Comparison of ENCODE assay signal across 8 mouse cellular contexts in genomic region chr9:54787760-54788159, GRCm38 (mm10). TPM values are rescaled to one million over a fixed set of nuclear protein-coding genes. Genes with fewer than 3 reads are reported as not detected.
DNase-seq lines count a peak whose midpoint lies in the region; ATAC-seq and TF ChIP-seq lines count a peak whose summit lies in the region.
"Had no signal": no experiment of that assay in that cellular context is flagged by ENCODE, and none has a peak within 500 bp of the region (broad histone marks: within the 10 kb centered on the region; RNA-seq: fewer than 3 reads in every experiment).

No protein-coding gene starts in this region.

- no peaks in the 10 kb centered on the region for H3K36me3 ChIP-seq in lung, postnatal 0 days (ENCODE audit: insufficient read depth, low read length)
- H3K36me3 ChIP-seq in neural tube, embryonic 14.5 days (ENCODE audit: control insufficient read depth, insufficient read depth, low read length) = no peaks in the 10 kb centered on the region

- H3K27ac ChIP-seq in lung, postnatal 0 days (ENCODE audit: low read length) = no peak overlapping the region
- peak overlapping the region; percentile 34 for H3K27ac ChIP-seq in embryonic fibroblast, embryonic 13.5 days (ENCODE audit: insufficient read depth, low read length)
- H3K27ac ChIP-seq in neural tube, embryonic 14.5 days (ENCODE audit: low read depth, low read length) = no peak overlapping the region

- TF ChIP-seq CTCF in lung, postnatal 0 days (IDR thresholded peaks at IDR 0.05) = no peak
- no peak for TF ChIP-seq CTCF in embryonic fibroblast, embryonic 13.5 days (IDR thresholded peaks at IDR 0.05; ENCODE audit: borderline replicate concordance, insufficient read depth, low read length)

- H3K4me1 ChIP-seq in lung, postnatal 0 days (ENCODE audit: insufficient read depth, low read depth, low read length) = no peaks in the 10 kb centered on the region
- H3K4me1 ChIP-seq in embryonic fibroblast, embryonic 13.5 days (ENCODE audit: control insufficient read depth, insufficient read depth, low read length) = peaks cover 7% of the 10 kb centered on the region
- H3K4me1 ChIP-seq in neural tube, embryonic 14.5 days (ENCODE audit: control insufficient read depth, insufficient read depth, low read length) = 0 out of 2 replicates have a peak, but pooled peaks cover 3% of the 10 kb centered on the region

- no peak for TF ChIP-seq EP300 in lung, postnatal 0 days (IDR thresholded peaks at IDR 0.05)

- no peaks in the 10 kb centered on the region for H3K27me3 ChIP-seq in lung, postnatal 0 days (replicated peaks; ENCODE audit: insufficient read depth, low read length)
- H3K27me3 ChIP-seq in neural tube, embryonic 14.5 days (ENCODE audit: control insufficient read depth, insufficient read depth, low read length) = no peaks in the 10 kb centered on the region

- 21% methylated on average over 8 of the region's 8 CpGs for WGBS in lung, postnatal 0 days
- WGBS in neural tube, embryonic 14.5 days = 36% methylated on average over 8 of the region's 8 CpGs

- peak; percentile 23; the same call in 1 of the 2 replicates for ATAC-seq in lung, postnatal 0 days
- peak; percentile 66; the same call in 1 of the 2 replicates for ATAC-seq in neural tube, embryonic 14.5 days (ENCODE audit: low read depth)

- no peaks in the 10 kb centered on the region for H3K9me3 ChIP-seq in lung, postnatal 0 days (ENCODE audit: low read length)
- H3K9me3 ChIP-seq in neural tube, embryonic 14.5 days (ENCODE audit: control insufficient read depth, low read length) = no peaks in the 10 kb centered on the region

- TF ChIP-seq POLR2A in embryonic fibroblast, embryonic 13.5 days (IDR thresholded peaks at IDR 0.05; ENCODE audit: low read depth, low read length) = no peak

- H3K9ac ChIP-seq in lung, postnatal 0 days (replicated peaks; ENCODE audit: low read depth) = no peak overlapping the region
- no peak overlapping the region for H3K9ac ChIP-seq in neural tube, embryonic 14.5 days (replicated peaks; ENCODE audit: low read depth, low read length)

- H3K4me2 ChIP-seq in lung, postnatal 0 days (replicated peaks; ENCODE audit: low read depth, low read length) = no peak overlapping the region
- H3K4me2 ChIP-seq in neural tube, embryonic 14.5 days (ENCODE audit: low read depth, low read length) = no peak overlapping the region

- no peak for DNase-seq in lung, postnatal 0 days (ENCODE audit: low spot score)
- DNase-seq in lung, postnatal 36 days = no peak
- peak; percentile 36 for DNase-seq in heart, postnatal 4 days
- DNase-seq in thymus, postnatal 14 days = no peak
- DNase-seq in thymus, postnatal 0 days (ENCODE audit: low spot score) = no peak

- H3K4me3 ChIP-seq in lung, postnatal 0 days (ENCODE audit: low read depth, low read length) = no peak overlapping the region
- no peak overlapping the region for H3K4me3 ChIP-seq in embryonic fibroblast, embryonic 13.5 days (ENCODE audit: insufficient read depth, low read length)
- no peak overlapping the region for H3K4me3 ChIP-seq in neural tube, embryonic 14.5 days (ENCODE audit: low read depth, low read length)

RNA-seq across cellular contexts. Expression of gene Crabp1, which starts 23.2 kb away (rescaled TPM):
- 2.0 and 2.6 TPM in 2 replicates for polyA plus RNA-seq in lung, postnatal 0 days (2015; fragmentation: Nextera tagmentation; extraction: Ambion mirVana)
- polyA plus RNA-seq in embryonic fibroblast, embryonic 13.5 days (2011; ENCODE audit: insufficient read length, low read depth, missing spikeins) = 344 and 514 TPM in 2 replicates
- under 1 TPM in 1 of 2 experiments, not detected in 1; 0.45 TPM for total RNA-seq in heart, postnatal 4 days (2021)
- polyA plus RNA-seq in neural tube, embryonic 14.5 days (2014; fragmentation: Nextera tagmentation; extraction: Ambion mirVana) = 589 and 733 TPM in 2 replicates
- polyA plus RNA-seq in thymus, postnatal 0 days (2015; fragmentation: Nextera tagmentation; extraction: Ambion mirVana) = 7.8 and 8.1 TPM in 2 replicates
- total RNA-seq: neutrophil, adult 5-6 weeks had no signal

RNA-seq across cellular contexts. Expression of gene Wdr61, which starts 53.4 kb away (rescaled TPM):
- polyA plus RNA-seq in lung, postnatal 0 days (2015; fragmentation: Nextera tagmentation; extraction: Ambion mirVana) = 116 and 126 TPM in 2 replicates
- polyA plus RNA-seq in embryonic fibroblast, embryonic 13.5 days (2011; ENCODE audit: insufficient read length, low read depth, missing spikeins) = 80.0 and 81.6 TPM in 2 replicates
- total RNA-seq in heart, postnatal 4 days (2021) = 10 to 100 TPM; 47.1 to 49.9 TPM
- polyA plus RNA-seq in neural tube, embryonic 14.5 days (2014; fragmentation: Nextera tagmentation; extraction: Ambion mirVana) = 76.3 and 91.0 TPM in 2 replicates
- 154 and 174 TPM in 2 replicates for polyA plus RNA-seq in thymus, postnatal 0 days (2015; fragmentation: Nextera tagmentation; extraction: Ambion mirVana)

Comparison
In these comparisons a context has a peak if more than half of its experiments do, and no peak if none do; other contexts are left out.
1. RNA of gene Crabp1, which starts 23.2 kb away (polyA plus RNA-seq): 589 to 733 TPM in neural tube, embryonic 14.5 days and 344 to 514 TPM in embryonic fibroblast, embryonic 13.5 days; 7.8 to 8.1 TPM in thymus, postnatal 0 days and 2.0 to 2.6 TPM in lung, postnatal 0 days; every median in the first group is over 10 times any median in the second.